Mouse (Mus musculus): ENCODE data around the gene Capsl. TPM values are rescaled to one million over a fixed set of nuclear protein-coding genes. Genes with fewer than 3 reads are reported as not detected.

Capsl gene
- not detected for total RNA-seq (2023)

DNA sequence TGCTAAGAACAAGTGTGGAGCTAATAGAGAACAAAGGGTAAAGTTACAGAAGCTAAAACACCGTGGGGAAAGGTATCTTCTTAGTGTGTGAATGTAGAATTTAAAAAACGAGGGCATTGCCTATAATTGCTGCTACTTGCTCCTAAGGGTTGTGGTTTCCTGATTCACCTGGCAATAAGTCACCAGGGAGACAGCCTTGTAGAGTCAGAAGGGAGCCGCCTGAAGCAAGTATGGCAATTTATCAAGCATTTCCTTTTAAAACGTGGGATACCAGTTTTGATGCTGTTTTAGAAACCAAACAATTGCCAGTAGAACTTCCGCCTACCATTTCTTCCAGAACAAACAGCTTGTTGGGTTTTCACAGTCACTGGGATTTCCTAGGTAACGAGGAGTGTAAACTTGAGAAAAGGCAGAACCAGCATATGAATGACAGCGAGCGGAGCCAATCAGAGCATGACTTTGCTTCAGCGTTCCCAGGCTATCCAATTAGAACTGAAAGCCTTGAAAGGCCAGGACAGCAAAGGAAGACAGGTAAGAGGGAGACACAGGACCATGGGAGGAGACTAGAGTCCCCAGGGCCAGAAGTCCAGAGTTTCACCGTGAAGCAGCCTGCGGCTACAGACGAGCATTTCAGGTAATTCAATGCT is at the start of gene Capsl:
Capsl (plus strand) TSS at position 495 of the 647 bp plus-strand sequence.

Other genes starting within 250 kb of the Capsl start
- gene Ugt3a1, start 159.1 kb upstream of the Capsl start, total RNA-seq (2023) = not detected
- not detected for gene Ugt3a2, start 100.5 kb upstream of the Capsl start, total RNA-seq (2023)
- 282 TPM for gene Il7r, start 94.1 kb downstream of the Capsl start, total RNA-seq (2023)